Mouse (Mus musculus) brain, embryonic 14.5 days (tissue): ENCODE measurements around the gene Nrf1. TPM values are rescaled to one million over a fixed set of nuclear protein-coding genes. Genes with fewer than 3 reads are reported as not detected.

Source experiments
- DNase-seq: peaks from one replicate; pipeline ENCODE4 v3.0.0-alpha.2; 2011; ENCODE audit warnings: low read depth
- CTCF ChIP-seq: fragments of 200-500 bp; IDR thresholded peaks from 2 replicates; pipeline ENCODE4 v1.5.1; 2012; ENCODE audit warnings: inconsistent platforms, mild to moderate bottlenecking, moderate library complexity, borderline replicate concordance; ENCODE audit not compliant: insufficient read depth, insufficient read length; ENCODE audit errors: extremely low read depth
- POLR2A ChIP-seq: fragments of 200-500 bp; IDR thresholded peaks from 2 replicates; pipeline ENCODE4 v1.6.1; 2012; ENCODE audit warnings: mild to moderate bottlenecking, inconsistent platforms, borderline replicate concordance; ENCODE audit not compliant: poor library complexity, insufficient read depth, insufficient read length, severe bottlenecking; ENCODE audit errors: extremely low read depth
- polyA plus RNA-seq: library from polyadenylated mRNA; depleted of rRNA; stranded (reverse); fragments of >200 nt; gene quantifications from 2 replicates; pipeline ENCODE4 v1.2.3, GENCODE M21; 2012

Gene Nrf1
- polyA plus RNA-seq, 1 experiment = 60.8 TPM

GRCm38 (mm10) chr6:30028358-30028757, 19.4 kb upstream of the Nrf1 start:
- no peak for DNase-seq
- TF ChIP-seq CTCF (no peak), POLR2A (no peak)

- no peak for DNase-seq
- TF ChIP-seq CTCF (no peak), POLR2A (no peak)
These were observed 12.7 kb upstream of the Nrf1 start for GRCm38 (mm10) chr6:30035112-30035511.

- TF ChIP-seq CTCF (no peak), POLR2A (no peak)
- no peak for DNase-seq
These were observed 6.3 kb upstream of the Nrf1 start for GRCm38 (mm10) chr6:30041498-30041897.

GRCm38 (mm10) chr6:30042483-30042882, 5.3 kb upstream of the Nrf1 start:
- no peak for TF ChIP-seq POLR2A
- TF ChIP-seq CTCF = no peak
- DNase-seq = peak; percentile 55

- DNase-seq = no peak
- TF ChIP-seq CTCF = no peak
- TF ChIP-seq POLR2A = no peak
These were observed 344 bp downstream of the Nrf1 start for GRCm38 (mm10) chr6:30048163-30048500.

GRCm38 (mm10) chr6:30048501-30049353, 939 bp downstream of the Nrf1 start:
- peak; percentile 80 for DNase-seq
- TF ChIP-seq CTCF (no peak), POLR2A (no peak)

- peak; percentile 51 for DNase-seq
- TF ChIP-seq POLR2A (no peak), CTCF (no peak)
These were observed 5.3 kb downstream of the Nrf1 start for GRCm38 (mm10) chr6:30053116-30053515.

GRCm38 (mm10) chr6:30062544-30062943, 14.8 kb downstream of the Nrf1 start:
- TF ChIP-seq CTCF = no peak
- DNase-seq = no peak

GRCm38 (mm10) chr6:30065369-30065768, 17.6 kb downstream of the Nrf1 start:
- no peak for TF ChIP-seq POLR2A
- no peak for TF ChIP-seq CTCF

GRCm38 (mm10) chr6:30066746-30067145, 19.0 kb downstream of the Nrf1 start:
- no peak for TF ChIP-seq CTCF
- no peak for TF ChIP-seq POLR2A
- DNase-seq = no peak

More at GRCm38 (mm10) chr6:30065369-30065768, 17.6 kb downstream of the Nrf1 start:
- DNase-seq = no peak

- no peak for DNase-seq
- no peak for TF ChIP-seq CTCF
- no peak for TF ChIP-seq POLR2A
These were observed 24.7 kb downstream of the Nrf1 start for GRCm38 (mm10) chr6:30072476-30072875.

GRCm38 (mm10) chr6:30078938-30079529, 31.2 kb downstream of the Nrf1 start:
- peak; percentile 88 for DNase-seq
- no peak for TF ChIP-seq POLR2A
- no peak for TF ChIP-seq CTCF
